Mouse (Mus musculus) erythroblast, embryonic 14.5 days (primary cell): ENCODE measurements around the gene Ncs1. TPM values are rescaled to one million over a fixed set of nuclear protein-coding genes. Genes with fewer than 3 reads are reported as not detected.

Experiments used
- H3K27me3 ChIP-seq: 2 replicates; pipeline ENCODE4 v1.6.1; 2012; ENCODE audit warnings: inconsistent platforms; ENCODE audit not compliant: control insufficient read depth
- H3K36me3 ChIP-seq: 2 replicates; pipeline ENCODE4 v1.6.1; 2012; ENCODE audit warnings: mild to moderate bottlenecking, inconsistent platforms; ENCODE audit not compliant: control insufficient read depth
- H3K4me1 ChIP-seq: 2 replicates; pipeline ENCODE4 v1.6.1; 2012; ENCODE audit warnings: inconsistent platforms; ENCODE audit not compliant: control insufficient read depth
- H3K4me3 ChIP-seq: replicated peaks from 2 replicates; pipeline ENCODE3; 2012; ENCODE audit warnings: moderate library complexity, mild to moderate bottlenecking, inconsistent platforms
- H3K9me3 ChIP-seq: 2 replicates; pipeline ENCODE4 v1.6.1; 2012; ENCODE audit warnings: low read length, inconsistent platforms, mixed read lengths; ENCODE audit not compliant: control insufficient read depth
- GATA1 ChIP-seq: IDR thresholded peaks from 2 replicates; pipeline ENCODE4 v1.6.1; 2012; ENCODE audit warnings: low read length, inconsistent platforms, mixed read lengths
- TAL1 ChIP-seq: IDR thresholded peaks from 3 replicates; pipeline ENCODE4 v1.6.1; 2012; ENCODE audit warnings: low read length, inconsistent platforms, mixed read lengths
- polyA plus RNA-seq: library from polyadenylated mRNA; stranded (reverse); fragments of >175 nt; gene quantifications from 2 replicates; pipeline ENCODE4 v1.2.3, GENCODE M21; 2012

Gene Ncs1
- polyA plus RNA-seq, 1 experiment, result not detected

DNA sequence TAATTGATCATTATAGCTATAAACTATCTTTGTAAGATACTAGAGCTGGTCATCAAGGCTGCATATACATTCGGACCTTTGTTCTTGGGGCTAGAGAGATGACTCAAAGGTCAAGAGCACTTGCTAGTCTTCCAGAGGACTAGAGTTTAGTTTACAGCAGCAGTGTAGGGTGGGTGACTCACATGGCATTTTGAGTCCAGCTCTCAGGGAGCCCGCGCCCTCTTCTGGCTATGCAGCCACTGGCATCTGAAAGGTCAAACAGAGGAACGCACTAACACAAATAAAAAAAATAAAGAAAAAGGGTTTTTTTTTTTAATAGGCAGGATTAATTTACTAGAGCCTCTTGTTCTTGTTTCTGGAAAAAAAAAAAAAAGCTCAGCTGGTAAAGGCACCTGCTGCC, 36.1 kb upstream of the Ncs1 start:
- TF ChIP-seq TAL1, result no peak
- TF ChIP-seq GATA1, result no peak
- H3K4me1 ChIP-seq, result no peaks in the 10 kb centered on the region
- peaks cover 61% of the 10 kb centered on the region for H3K36me3 ChIP-seq
- H3K27me3 ChIP-seq, result no peaks in the 10 kb centered on the region
- H3K4me3 ChIP-seq, result no peak overlapping the region
- no peaks in the 10 kb centered on the region for H3K9me3 ChIP-seq

DNA sequence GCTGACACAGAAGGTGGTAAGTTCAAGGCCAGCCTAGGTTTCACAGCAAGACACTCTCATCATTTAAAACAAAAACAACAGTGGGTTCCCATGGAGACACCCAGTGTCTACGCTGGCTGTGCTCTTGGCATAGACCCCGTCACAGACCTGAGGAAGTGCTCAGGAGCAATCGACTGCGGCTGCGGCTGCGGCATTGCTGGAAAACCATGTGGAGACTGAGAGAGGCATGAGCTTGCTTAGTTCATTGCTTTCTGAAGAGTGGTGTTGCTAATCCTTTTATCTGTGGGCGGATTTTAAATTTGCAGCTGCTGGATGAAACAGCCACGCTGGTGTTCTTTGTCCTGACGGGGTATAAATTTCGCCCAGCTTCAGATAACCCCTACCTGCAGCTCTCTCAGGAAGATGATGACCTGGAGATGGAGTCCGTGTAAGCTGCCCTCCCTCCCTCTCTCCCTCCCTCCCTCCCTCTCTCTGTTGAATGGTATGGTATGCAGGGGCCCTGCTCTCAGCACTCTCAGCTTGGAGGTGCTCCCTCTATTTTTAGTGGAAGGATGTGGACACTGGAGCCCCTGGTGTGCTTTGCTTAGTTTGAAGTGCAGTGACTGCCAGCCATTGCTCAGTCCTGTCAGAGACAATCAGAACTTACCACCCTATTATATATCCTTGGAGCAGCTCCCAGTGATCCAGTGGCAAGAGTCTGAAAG, 35.3 kb upstream of the Ncs1 start:
- no peak for TF ChIP-seq TAL1
- Histone ChIP-seq H3K27me3 (no peaks in the 10 kb centered on the region), H3K4me1 (no peaks in the 10 kb centered on the region), H3K4me3 (no peak overlapping the region), H3K9me3 (no peaks in the 10 kb centered on the region), H3K36me3 (peaks cover 69% of the 10 kb centered on the region)

DNA sequence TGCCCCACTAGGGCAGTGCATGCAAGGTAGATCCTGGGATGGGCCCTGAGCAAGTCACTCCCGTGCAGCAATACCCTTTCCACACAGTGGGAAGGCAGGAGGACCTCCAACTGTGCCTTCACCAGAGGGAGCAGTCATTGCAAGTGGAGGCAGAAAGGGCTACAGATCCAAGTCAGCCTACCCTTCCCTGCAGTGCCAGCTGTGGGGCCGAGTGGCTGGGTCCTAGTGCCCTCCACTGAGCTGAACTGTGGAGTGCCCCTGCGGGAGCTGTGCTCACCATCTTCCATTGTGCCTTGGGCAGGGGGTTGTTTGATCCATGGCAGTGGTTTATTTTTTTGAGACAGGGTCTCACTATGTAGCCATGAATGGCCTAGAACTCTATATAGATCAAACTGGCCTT, 34.4 kb upstream of the Ncs1 start:
- Histone ChIP-seq H3K4me1 (no peaks in the 10 kb centered on the region), H3K4me3 (no peak overlapping the region), H3K36me3 (peaks cover 68% of the 10 kb centered on the region), H3K9me3 (no peaks in the 10 kb centered on the region), H3K27me3 (no peaks in the 10 kb centered on the region)
- TF ChIP-seq TAL1 (no peak), GATA1 (no peak)

DNA sequence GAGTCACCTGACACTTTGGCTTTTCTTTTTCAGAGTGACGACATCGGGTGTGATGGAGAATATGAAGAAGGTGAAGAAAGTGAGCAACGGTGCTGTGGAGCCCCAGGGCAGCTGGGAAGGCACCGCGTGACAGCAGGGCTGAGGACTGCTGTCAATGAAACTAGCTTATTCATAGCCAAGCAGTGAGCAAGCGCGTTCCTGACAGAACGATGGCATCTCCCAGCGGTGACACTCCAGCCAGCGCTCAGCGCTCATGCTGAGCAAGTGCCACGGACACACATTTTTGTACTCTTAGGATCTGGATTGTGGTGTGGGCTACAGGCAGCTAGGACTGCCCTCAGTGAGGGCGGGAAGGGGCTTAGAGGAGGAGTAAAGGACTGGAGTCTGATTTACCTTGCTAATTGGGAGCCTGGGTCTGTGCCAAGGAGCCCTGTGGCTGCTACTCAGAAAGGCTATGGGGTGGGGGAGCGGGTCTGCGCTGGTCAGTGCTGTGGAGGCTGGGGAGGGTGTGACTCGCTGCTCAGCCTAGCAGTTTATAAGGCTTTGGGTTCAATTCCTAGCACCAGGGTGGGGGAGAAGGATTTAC, 31.3 kb upstream of the Ncs1 start:
- H3K27me3 ChIP-seq, result no peaks in the 10 kb centered on the region
- no peak overlapping the region for H3K4me3 ChIP-seq
- TF ChIP-seq TAL1, result no peak
- no peak for TF ChIP-seq GATA1
- no peaks in the 10 kb centered on the region for H3K9me3 ChIP-seq
- H3K4me1 ChIP-seq, result no peaks in the 10 kb centered on the region
- H3K36me3 ChIP-seq, result peaks cover 50% of the 10 kb centered on the region

DNA sequence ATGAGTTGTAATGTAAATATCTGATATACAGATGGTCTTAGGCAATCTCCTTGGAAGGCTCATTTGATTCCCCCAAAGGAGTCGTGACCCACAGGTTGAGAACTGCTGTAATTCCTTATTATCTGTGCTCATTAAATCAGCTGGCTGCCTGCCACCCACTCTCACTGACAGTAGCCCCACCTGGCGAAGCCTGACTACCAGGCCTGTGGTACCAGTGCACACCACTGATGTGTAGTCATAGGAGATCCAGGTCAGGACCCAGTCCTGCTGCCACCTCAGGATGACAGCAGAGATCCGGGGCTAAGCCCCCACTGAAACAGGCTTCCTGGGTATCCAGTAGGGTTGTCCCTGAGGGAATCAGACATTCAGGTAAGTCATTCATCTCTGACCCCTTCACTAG, 27.0 kb upstream of the Ncs1 start:
- no peaks in the 10 kb centered on the region for H3K9me3 ChIP-seq
- no peak overlapping the region for H3K4me3 ChIP-seq
- TF ChIP-seq TAL1, result no peak
- no peak for TF ChIP-seq GATA1

DNA sequence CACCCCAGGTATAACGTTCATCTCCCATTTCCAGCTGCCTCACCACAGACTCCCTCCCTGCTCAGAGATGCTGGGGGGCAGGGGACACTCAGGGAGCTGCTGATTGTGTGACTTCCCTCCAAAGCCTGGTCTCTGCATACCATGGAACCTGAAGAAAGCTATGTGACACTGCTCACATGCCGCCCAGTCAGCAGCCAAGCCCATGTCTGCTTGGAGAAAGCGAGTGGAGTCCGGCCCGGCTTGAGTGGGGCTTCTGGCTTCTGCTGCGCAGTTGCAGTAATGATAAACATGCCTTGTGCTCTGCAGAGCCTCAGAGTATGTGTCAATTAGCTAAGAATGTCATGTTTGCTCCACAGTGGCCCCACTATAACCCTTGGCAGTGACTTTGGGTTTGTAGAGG, 26.2 kb upstream of the Ncs1 start:
- Histone ChIP-seq H3K36me3 (peaks cover 10% of the 10 kb centered on the region), H3K4me3 (no peak overlapping the region), H3K27me3 (no peaks in the 10 kb centered on the region), H3K4me1 (no peaks in the 10 kb centered on the region), H3K9me3 (no peaks in the 10 kb centered on the region)
- TF ChIP-seq TAL1 (no peak), GATA1 (no peak)

More for the DNA sequence above, 27.0 kb upstream of the Ncs1 start:
- Histone ChIP-seq H3K36me3 (peaks cover 19% of the 10 kb centered on the region), H3K27me3 (no peaks in the 10 kb centered on the region), H3K4me1 (no peaks in the 10 kb centered on the region)

DNA sequence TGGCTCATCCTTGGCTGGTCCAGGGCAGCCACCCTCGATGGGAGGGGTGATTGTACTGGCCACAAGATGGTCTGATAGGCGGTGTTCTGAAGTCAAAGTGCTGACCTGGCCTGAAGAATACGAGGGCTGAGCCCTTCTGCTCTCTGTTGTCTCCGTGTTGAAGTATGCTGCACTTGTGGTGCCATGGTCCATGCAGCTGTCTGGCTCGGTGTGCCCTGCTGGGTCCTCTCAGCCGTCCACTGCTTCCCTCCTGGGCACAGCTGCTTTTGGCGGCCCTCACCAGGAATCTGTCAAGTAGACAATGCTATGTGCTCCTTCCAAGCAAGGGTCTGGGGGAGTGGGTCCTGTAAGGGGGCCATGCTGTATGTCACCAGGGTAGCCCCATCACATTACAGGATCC, 24.8 kb upstream of the Ncs1 start:
- H3K36me3 ChIP-seq, result no peaks in the 10 kb centered on the region; the same call in 1 of the 2 replicates
- no peak overlapping the region for H3K4me3 ChIP-seq
- no peaks in the 10 kb centered on the region for H3K4me1 ChIP-seq
- TF ChIP-seq TAL1, result no peak
- TF ChIP-seq GATA1, result no peak
- no peaks in the 10 kb centered on the region for H3K9me3 ChIP-seq
- no peaks in the 10 kb centered on the region for H3K27me3 ChIP-seq

DNA sequence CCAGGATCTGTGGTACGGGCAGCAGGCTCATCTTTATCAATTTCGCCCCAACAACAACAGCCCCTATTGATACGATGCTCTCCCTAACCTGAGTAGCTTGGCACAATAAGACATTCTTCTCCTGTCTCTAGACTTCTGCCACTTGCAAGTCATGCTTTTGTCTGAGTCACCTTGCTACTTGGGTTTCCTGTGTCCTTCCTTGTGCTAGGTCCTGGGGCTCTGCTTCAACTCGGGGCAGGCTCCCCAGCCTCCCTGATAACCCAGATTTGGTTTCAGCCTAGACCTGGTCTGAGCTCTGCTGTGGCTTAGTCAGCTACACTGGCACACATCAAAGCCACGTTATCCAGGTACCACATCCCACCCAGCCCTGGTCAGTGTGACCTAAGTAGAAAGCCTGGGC, 24.0 kb upstream of the Ncs1 start:
- H3K36me3 ChIP-seq, result no peaks in the 10 kb centered on the region
- H3K27me3 ChIP-seq, result no peaks in the 10 kb centered on the region
- TF ChIP-seq TAL1 (no peak), GATA1 (no peak)

DNA sequence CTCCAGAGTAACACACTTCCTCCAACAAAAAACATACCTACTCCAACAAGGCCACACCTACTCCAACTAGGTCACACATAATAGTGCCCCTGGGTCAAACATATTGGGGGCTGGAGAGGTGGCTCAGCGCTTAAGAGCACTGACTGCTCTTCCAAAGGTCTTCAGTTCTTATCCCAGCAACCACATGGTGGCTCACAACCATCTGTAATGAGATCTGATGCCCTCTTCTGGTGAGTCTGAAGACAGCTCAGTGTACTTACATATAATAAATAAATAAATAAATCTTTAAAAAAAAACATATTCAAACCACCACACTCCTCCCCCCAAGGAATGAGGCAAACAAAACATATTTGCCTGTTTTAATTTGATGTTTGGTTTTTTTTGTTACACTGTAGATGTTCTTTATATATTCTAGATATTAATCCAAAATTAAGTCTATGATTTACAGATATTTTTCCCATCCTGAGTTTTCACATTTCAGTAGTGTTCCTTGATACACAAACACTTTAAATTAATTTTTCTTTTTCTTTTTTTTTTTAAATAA, 16.8 kb upstream of the Ncs1 start:
- peaks cover 7% of the 10 kb centered on the region for H3K9me3 ChIP-seq
- H3K4me1 ChIP-seq, result no peaks in the 10 kb centered on the region
- no peaks in the 10 kb centered on the region for H3K36me3 ChIP-seq
- TF ChIP-seq TAL1, result no peak
- TF ChIP-seq GATA1, result no peak
- H3K4me3 ChIP-seq, result no peak overlapping the region
- H3K27me3 ChIP-seq, result no peaks in the 10 kb centered on the region

More for the DNA sequence above, 24.0 kb upstream of the Ncs1 start:
- Histone ChIP-seq H3K4me1 (no peaks in the 10 kb centered on the region), H3K4me3 (no peak overlapping the region), H3K9me3 (no peaks in the 10 kb centered on the region)

DNA sequence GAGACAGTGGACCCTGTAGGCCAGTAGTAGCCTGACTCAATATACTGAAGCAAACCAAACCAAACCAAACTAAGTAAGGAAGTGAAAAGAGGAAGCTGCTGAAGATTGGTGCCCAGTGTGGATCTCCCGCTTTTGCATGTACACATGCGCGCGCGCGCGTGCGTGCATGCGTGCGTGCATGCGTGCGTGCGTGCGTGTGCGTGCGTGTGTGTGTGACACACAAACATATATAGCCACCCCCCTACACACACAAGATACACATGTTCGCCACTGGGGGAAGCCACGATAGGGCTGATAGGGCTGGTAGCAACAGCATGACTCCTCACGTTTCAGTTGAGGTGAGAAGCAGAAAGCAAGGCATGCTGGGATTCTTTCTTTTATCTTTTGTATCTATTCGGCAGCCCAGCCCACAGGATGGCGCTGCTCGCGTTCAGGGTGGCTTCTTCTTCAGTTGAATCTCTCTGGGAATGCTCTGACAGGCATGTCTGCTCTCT, 6.4 kb upstream of the Ncs1 start:
- H3K9me3 ChIP-seq, result no peaks in the 10 kb centered on the region
- TF ChIP-seq GATA1 (no peak), TAL1 (no peak)
- H3K4me3 ChIP-seq, result no peak overlapping the region
- H3K27me3 ChIP-seq, result peaks cover 29% of the 10 kb centered on the region
- no peaks in the 10 kb centered on the region for H3K36me3 ChIP-seq
- H3K4me1 ChIP-seq, result peaks cover 1% of the 10 kb centered on the region; the same call in 1 of the 2 replicates
